Mouse (Mus musculus): ENCODE data around the gene Dock2.
A peak's percentile ranks its signal among the peaks of the same experiment; 100 is the strongest.

DNA sequence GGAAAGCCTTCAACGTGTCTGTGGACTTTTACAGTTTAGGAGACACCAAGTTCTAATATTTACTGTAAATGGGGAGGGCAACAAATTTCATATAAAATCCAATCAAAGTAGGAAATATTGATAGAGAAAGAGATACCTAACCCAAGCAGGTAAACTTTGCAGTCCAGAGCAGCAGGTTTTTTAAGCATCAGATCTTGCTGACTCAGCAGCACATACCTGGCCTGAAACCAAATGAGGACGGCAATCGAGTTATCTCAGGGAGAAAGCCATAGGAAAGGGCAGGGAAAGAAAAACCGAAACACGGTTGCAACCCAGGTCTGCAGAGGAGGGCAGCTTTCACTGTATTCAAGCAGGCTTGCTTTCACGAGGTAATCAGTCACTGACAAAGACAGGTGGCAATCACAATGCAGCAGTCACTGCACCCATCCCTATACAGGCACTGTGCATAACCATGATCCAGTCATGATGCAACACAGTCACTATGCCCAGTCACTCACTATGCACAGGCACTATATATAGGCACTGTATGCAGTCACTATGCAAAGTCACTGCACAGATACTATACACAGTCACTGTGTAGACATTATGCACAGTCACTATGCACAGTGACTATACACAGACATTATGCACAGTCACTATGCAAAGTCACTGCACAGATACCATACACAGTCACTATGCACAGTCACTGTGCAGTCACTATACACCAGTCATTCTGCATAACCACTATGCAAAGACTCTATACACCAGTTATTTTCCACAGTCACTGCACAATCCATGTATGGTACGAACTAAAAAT is 258.4 kb downstream of the Dock2 start:
- TF ChIP-seq TAL1 (IDR thresholded peaks at IDR 0.05; ENCODE audit: low read length) (no peak), POLR2A (IDR thresholded peaks at IDR 0.05; ENCODE audit: control insufficient read depth in 1 of 2, insufficient read depth in 1 of 2, low read depth in 1 of 2, low read length in 2 of 2, poor library complexity in 1 of 2) (no peak), CTCF (IDR thresholded peaks at IDR 0.05 in 2 of 3, conservative IDR thresholded peaks at IDR 0.05 in 1 of 3; ENCODE audit: control insufficient read depth in 1 of 3, insufficient read depth in 1 of 3, low read depth in 2 of 3, low read length in 3 of 3, poor library complexity in 1 of 3, severe bottlenecking in 1 of 3) (no peak), HCFC1 (IDR thresholded peaks at IDR 0.05; ENCODE audit: low read depth, low read length) (no peak), SMC3 (IDR thresholded peaks at IDR 0.05; ENCODE audit: low read depth, low read length) (no peak), MAFK (IDR thresholded peaks at IDR 0.05; ENCODE audit: borderline replicate concordance, low read depth, low read length) (peak; percentile 90), SIN3A (IDR thresholded peaks at IDR 0.05; ENCODE audit: low read length) (no peak), POLR2AphosphoS5 (IDR thresholded peaks at IDR 0.05; ENCODE audit: borderline replicate concordance, low read depth, low read length) (no peak), RCOR1 (IDR thresholded peaks at IDR 0.05; ENCODE audit: low read depth, low read length) (no peak), POLR2AphosphoS2 (IDR thresholded peaks at IDR 0.05; ENCODE audit: low read length) (no peak)

Measured in MEL (cell line).